Mouse (Mus musculus) intestine, postnatal 0 days (tissue): ENCODE results near the gene Olfr1420. TPM values are rescaled to one million over a fixed set of nuclear protein-coding genes. Genes with fewer than 3 reads are reported as not detected.
"Not testable (repeated sequence)": the region's sequence is repeated elsewhere in the genome, so short reads cannot be mapped to it uniquely, and the experiment has no call there.

ENCODE experiments used
- ATAC-seq: fragments of 200-750 bp; cut with Nextera tagmentation; 2 replicates; pipeline ENCODE4 v1.8.0; 2017; ENCODE audit warnings: mild to moderate bottlenecking, moderate TSS enrichment, moderate library complexity
- H3K27ac ChIP-seq: fragments of 300-500 bp; sonication (generic); 2 replicates; pipeline ENCODE4 v1.5.1; 2014; ENCODE audit warnings: mild to moderate bottlenecking, low read depth, low read length, moderate library complexity
- H3K27me3 ChIP-seq: fragments of 300-500 bp; sonication (generic); replicated peaks from 2 replicates; pipeline ENCODE4 v1.6.1; 2014; ENCODE audit warnings: low read length, mixed read lengths; ENCODE audit not compliant: control insufficient read depth, insufficient read depth
- H3K36me3 ChIP-seq: fragments of 300-500 bp; sonication (generic); 2 replicates; pipeline ENCODE4 v1.6.1; 2014; ENCODE audit warnings: mild to moderate bottlenecking, moderate library complexity; ENCODE audit not compliant: control insufficient read depth, insufficient read depth
- H3K4me1 ChIP-seq: fragments of 300-500 bp; sonication (generic); replicated peaks from 2 replicates; pipeline ENCODE4 v1.6.1; 2014; ENCODE audit warnings: antibody characterized with exemption, low read length, mixed read lengths; ENCODE audit not compliant: control insufficient read depth, insufficient read depth
- H3K4me2 ChIP-seq: fragments of 300-500 bp; sonication (generic); replicated peaks from 2 replicates; pipeline ENCODE4 v1.6.1; 2014; ENCODE audit warnings: low read depth, mild to moderate bottlenecking, moderate library complexity
- H3K4me3 ChIP-seq: fragments of 300-500 bp; sonication (generic); 2 replicates; pipeline ENCODE4 v1.5.1; 2014; ENCODE audit warnings: low read depth, low read length
- H3K9ac ChIP-seq: fragments of 300-500 bp; sonication (generic); 2 replicates; pipeline ENCODE4 v1.6.1; 2014; ENCODE audit warnings: mild to moderate bottlenecking, low read depth, low read length
- H3K9me3 ChIP-seq: fragments of 300-500 bp; sonication (generic); 2 replicates; pipeline ENCODE4 v1.6.1; 2016; ENCODE audit warnings: mixed run types; ENCODE audit not compliant: control insufficient read depth
- CTCF ChIP-seq: sonication (generic); IDR thresholded peaks from 2 replicates; pipeline ENCODE4 v1.5.1; 2016; ENCODE audit warnings: low read depth, mild to moderate bottlenecking, control low read depth, antibody characterized with exemption, moderate library complexity
- WGBS: fragments of 180-500 bp; shearing (Covaris S2); extraction: QIAGEN DNeasy Blood & Tissue Kit; methylation state at CpG from one replicate; pipeline ENCODE4 v1.1.7; 2014; 5-methylcytosine and 5-hydroxymethylcytosine counted together
- polyA plus RNA-seq: library from polyadenylated mRNA; unstranded; fragments of >200 nt; fragmentation: Nextera tagmentation; extraction: Ambion mirVana; gene quantifications from 2 replicates; pipeline ENCODE4 v1.2.1, GENCODE M21; 2015

The Olfr1420 gene
- polyA plus RNA-seq, 1 experiment from 2014 or later: 0.05 TPM

GRCm38 (mm10) chr19:11867837-11868236 is 18.5 kb upstream of the Olfr1420 start:
- Histone ChIP-seq H3K4me2 (no peak overlapping the region), H3K36me3 (no peaks in the 10 kb centered on the region), H3K4me3 (no peak overlapping the region), H3K27ac (no peak overlapping the region), H3K9ac (no peak overlapping the region), H3K27me3 (no peaks in the 10 kb centered on the region), H3K4me1 (no peaks in the 10 kb centered on the region), H3K9me3 (peaks cover 3% of the 10 kb centered on the region; the same call in 1 of the 2 replicates)
- TF ChIP-seq CTCF: peak; percentile 28
- 85% methylated on average over 2 of the region's 2 CpGs for WGBS
- no peak for ATAC-seq

GRCm38 (mm10) chr19:11875006-11875405 is 11.4 kb upstream of the Olfr1420 start, which contains the start of gene Olfr1419:
Gene Olfr1419 (minus strand): TSS chr19:11875106.
- 49% methylated on average over 1 of the region's 1 CpGs for WGBS
- Histone ChIP-seq H3K9ac (no peak within 1 kb of the TSS), H3K4me3 (no peak within 1 kb of the TSS), H3K9me3 (no peaks in the 10 kb centered on the region), H3K27me3 (no peaks in the 10 kb centered on the region), H3K27ac (no peak within 1 kb of the TSS), H3K36me3 (no peaks in the 10 kb centered on the region), H3K4me1 (no peaks in the 10 kb centered on the region), H3K4me2 (no peak within 1 kb of the TSS)
- TF ChIP-seq CTCF: no peak
- no peak for ATAC-seq

- not testable (repeated sequence) for H3K4me3 ChIP-seq, H3K27ac ChIP-seq, H3K27me3 ChIP-seq, H3K9me3 ChIP-seq, H3K36me3 ChIP-seq, ATAC-seq, H3K4me1 ChIP-seq, H3K4me2 ChIP-seq, H3K9ac ChIP-seq
- WGBS: 46% methylated on average over 22 of the region's 22 CpGs
These were observed 8.0 kb upstream of the Olfr1420 start for GRCm38 (mm10) chr19:11878404-11878803.

GRCm38 (mm10) chr19:11911021-11911420 is 24.7 kb downstream of the Olfr1420 start:
- Histone ChIP-seq H3K9ac (no peak overlapping the region), H3K27me3 (no peaks in the 10 kb centered on the region), H3K4me3 (peak overlapping the region; percentile 98), H3K4me1 (0 out of 2 replicates have a peak, but pooled peaks cover 3% of the 10 kb centered on the region), H3K27ac (no peak overlapping the region), H3K9me3 (no peaks in the 10 kb centered on the region), H3K4me2 (peak overlapping the region; percentile 78), H3K36me3 (no peaks in the 10 kb centered on the region)
- no peak for ATAC-seq
- no peak for TF ChIP-seq CTCF
- 77% methylated on average over 5 of the region's 5 CpGs for WGBS

- H3K9me3 ChIP-seq: no peaks in the 10 kb centered on the region
- 3% methylated on average over 17 of the region's 17 CpGs for WGBS
These were observed 25.2 kb downstream of the Olfr1420 start for GRCm38 (mm10) chr19:11911603-11912002.

GRCm38 (mm10) chr19:11912037-11912532 is 25.7 kb downstream of the Olfr1420 start, which contains the start of gene Patl1:
Gene Patl1 (plus strand): TSS chr19:11912399.
- Histone ChIP-seq H3K9ac (peak within 1 kb of the TSS; percentile 87), H3K4me1 (0 out of 2 replicates have a peak, but pooled peaks cover 3% of the 10 kb centered on the region), H3K27me3 (no peaks in the 10 kb centered on the region), H3K27ac (peak within 1 kb of the TSS; percentile 92), H3K4me2 (peak within 1 kb of the TSS; percentile 78), H3K4me3 (peak within 1 kb of the TSS; percentile 98), H3K9me3 (no peaks in the 10 kb centered on the region), H3K36me3 (no peaks in the 10 kb centered on the region)
- TF ChIP-seq CTCF: no peak
- ATAC-seq: peak; percentile 98
- under 1% methylated on average over 36 of the region's 53 CpGs for WGBS

More at GRCm38 (mm10) chr19:11911603-11912002, 25.2 kb downstream of the Olfr1420 start:
- peak overlapping the region; percentile 98 for H3K4me3 ChIP-seq
- H3K36me3 ChIP-seq: no peaks in the 10 kb centered on the region
- H3K27ac ChIP-seq: peak overlapping the region; percentile 92
- TF ChIP-seq CTCF: no peak
- H3K9ac ChIP-seq: peak overlapping the region; percentile 64
- peak overlapping the region; percentile 78 for H3K4me2 ChIP-seq
- H3K4me1 ChIP-seq: 0 out of 2 replicates have a peak, but pooled peaks cover 3% of the 10 kb centered on the region
- ATAC-seq: peak; percentile 38
- no peaks in the 10 kb centered on the region for H3K27me3 ChIP-seq
